Mouse (Mus musculus) ES-Bruce4 (cell line): ENCODE measurements around the gene Tbc1d10c. TPM values are rescaled to one million over a fixed set of nuclear protein-coding genes. Genes with fewer than 3 reads are reported as not detected.
"Not testable (repeated sequence)": the region's sequence is repeated elsewhere in the genome, so short reads cannot be mapped to it uniquely, and the experiment has no call there.

Experiments used
- H3K27ac ChIP-seq: 2 replicates; pipeline ENCODE4 v1.5.1; 2012; ENCODE audit warnings: low read length, inconsistent platforms; ENCODE audit not compliant: insufficient read depth
- H3K27me3 ChIP-seq: 2 replicates; pipeline ENCODE4 v1.6.1; 2012; ENCODE audit warnings: mild to moderate bottlenecking, low read length, inconsistent platforms; ENCODE audit not compliant: control insufficient read depth, poor library complexity, insufficient read depth, severe bottlenecking
- H3K36me3 ChIP-seq: 2 replicates; pipeline ENCODE4 v1.6.1; 2012; ENCODE audit warnings: inconsistent platforms, mild to moderate bottlenecking, low read length, moderate library complexity; ENCODE audit not compliant: control insufficient read depth, poor library complexity, insufficient read depth, severe bottlenecking
- H3K4me1 ChIP-seq: one replicate; pipeline ENCODE4 v1.8.1; 2011; ENCODE audit warnings: low read length; ENCODE audit not compliant: control insufficient read depth, insufficient read depth
- H3K4me3 ChIP-seq: 2 replicates; pipeline ENCODE4 v1.5.1; 2011; ENCODE audit warnings: low read depth, mild to moderate bottlenecking, low read length
- H3K9ac ChIP-seq: 2 replicates; pipeline ENCODE4 v1.6.1; 2012; ENCODE audit warnings: low read depth, mild to moderate bottlenecking, inconsistent platforms; ENCODE audit not compliant: poor library complexity, severe bottlenecking
- H3K9me3 ChIP-seq: replicated peaks from 2 replicates; pipeline ENCODE4 v1.6.1; 2012; ENCODE audit warnings: mild to moderate bottlenecking, low read length, inconsistent platforms; ENCODE audit not compliant: control insufficient read depth, poor library complexity, insufficient read depth, severe bottlenecking
- CTCF ChIP-seq: IDR thresholded peaks from one replicate; pipeline ENCODE4 v1.8.1; 2011; ENCODE audit warnings: low read depth, low read length
- EP300 ChIP-seq: IDR thresholded peaks from 2 replicates; pipeline ENCODE4 v1.6.1; 2011; ENCODE audit warnings: low read depth, low read length; ENCODE audit not compliant: insufficient read depth
- POLR2A ChIP-seq: IDR thresholded peaks from one replicate; pipeline ENCODE4 v1.8.1; 2011; ENCODE audit warnings: low read length; ENCODE audit not compliant: insufficient read depth
- polyA plus RNA-seq: library from polyadenylated mRNA; stranded (reverse); fragments of >200 nt; gene quantifications from 2 replicates; pipeline ENCODE4 v1.2.4, GENCODE M21; 2011; ENCODE audit warnings: low read depth; ENCODE audit not compliant: missing spikeins, insufficient read depth, insufficient read length

Tbc1d10c gene
- polyA plus RNA-seq, 1 experiment = 1.2 TPM

GRCm38 (mm10) chr19:4140147-4140546 is 50.9 kb downstream of the Tbc1d10c start:
- no peak for TF ChIP-seq POLR2A
- no peak for TF ChIP-seq EP300
- TF ChIP-seq CTCF = no peak
- no peak overlapping the region for H3K27ac ChIP-seq
- H3K27me3 ChIP-seq = no peaks in the 10 kb centered on the region
- H3K9ac ChIP-seq = no peak overlapping the region
- H3K4me3 ChIP-seq = no peak overlapping the region
- no peaks in the 10 kb centered on the region for H3K36me3 ChIP-seq
- H3K4me1 ChIP-seq = peaks cover 4% of the 10 kb centered on the region
- no peaks in the 10 kb centered on the region for H3K9me3 ChIP-seq

GRCm38 (mm10) chr19:4139446-4139845 is 51.6 kb downstream of the Tbc1d10c start, which contains the start of gene Gpr152:
TSS of gene Gpr152 (plus strand) at chr19:4139787.
- Histone ChIP-seq H3K36me3 (no peaks in the 10 kb centered on the region), H3K27ac (no peak within 1 kb of the TSS)

GRCm38 (mm10) chr19:4137913-4138312 is 53.2 kb downstream of the Tbc1d10c start:
- H3K27me3 ChIP-seq = no peaks in the 10 kb centered on the region
- H3K9ac ChIP-seq = no peak overlapping the region
- H3K4me1 ChIP-seq = peaks cover 4% of the 10 kb centered on the region
- no peak overlapping the region for H3K4me3 ChIP-seq
- TF ChIP-seq CTCF (no peak), EP300 (no peak), POLR2A (no peak)
- H3K9me3 ChIP-seq = no peaks in the 10 kb centered on the region
- no peak overlapping the region for H3K27ac ChIP-seq
- H3K36me3 ChIP-seq = no peaks in the 10 kb centered on the region

More at GRCm38 (mm10) chr19:4139446-4139845, 51.6 kb downstream of the Tbc1d10c start, which contains the start of gene Gpr152:
- TF ChIP-seq EP300 = no peak
- TF ChIP-seq CTCF = no peak
- no peak for TF ChIP-seq POLR2A
- Histone ChIP-seq H3K4me1 (peaks cover 4% of the 10 kb centered on the region), H3K27me3 (no peaks in the 10 kb centered on the region), H3K9me3 (no peaks in the 10 kb centered on the region), H3K4me3 (no peak within 1 kb of the TSS), H3K9ac (no peak within 1 kb of the TSS)

GRCm38 (mm10) chr19:4136463-4136862 is 54.6 kb downstream of the Tbc1d10c start:
- peaks cover 4% of the 10 kb centered on the region for H3K4me1 ChIP-seq
- no peak overlapping the region for H3K4me3 ChIP-seq
- TF ChIP-seq CTCF = peak; percentile 12
- TF ChIP-seq EP300 = no peak

GRCm38 (mm10) chr19:4135963-4136345 is 55.1 kb downstream of the Tbc1d10c start:
- not testable (repeated sequence) for H3K9ac ChIP-seq, H3K9me3 ChIP-seq, H3K36me3 ChIP-seq, H3K4me3 ChIP-seq, H3K4me1 ChIP-seq, H3K27me3 ChIP-seq
- TF ChIP-seq EP300 = 0 out of 2 replicates have a peak, but pooled peaks have one; percentile 24
- TF ChIP-seq CTCF = peak; percentile 39
- peak overlapping the region; percentile 40; the same call in 1 of the 2 replicates for H3K27ac ChIP-seq

More at GRCm38 (mm10) chr19:4136463-4136862, 54.6 kb downstream of the Tbc1d10c start:
- no peaks in the 10 kb centered on the region for H3K27me3 ChIP-seq
- no peak overlapping the region for H3K9ac ChIP-seq
- H3K36me3 ChIP-seq = 0 out of 2 replicates have a peak, but pooled peaks cover 3% of the 10 kb centered on the region
- no peak overlapping the region for H3K27ac ChIP-seq
- H3K9me3 ChIP-seq = no peaks in the 10 kb centered on the region

- not testable (repeated sequence) for H3K4me1 ChIP-seq, H3K36me3 ChIP-seq, H3K9me3 ChIP-seq, H3K4me3 ChIP-seq, H3K27me3 ChIP-seq, H3K9ac ChIP-seq
- peak overlapping the region; percentile 40; the same call in 1 of the 2 replicates for H3K27ac ChIP-seq
Measured at GRCm38 (mm10) chr19:4135229-4135962, 55.7 kb downstream of the Tbc1d10c start.
